Mouse (Mus musculus): Measurements from ENCODE around the gene Atp8a2. TPM values are rescaled to one million over a fixed set of nuclear protein-coding genes. Genes with fewer than 3 reads are reported as not detected.

Atp8a2 gene
- polyA plus RNA-seq, 1 experiment from 2014 or later: 0.59 TPM

- no peak for ATAC-seq (replicated peaks; ENCODE audit: low FRiP score, low read depth)
- Histone ChIP-seq H3K27ac (no peak overlapping the region), H3K9ac (ENCODE audit: low read depth, low read length) (no peak overlapping the region), H3K36me3 (ENCODE audit: insufficient read depth, low read length) (no peaks in the 10 kb centered on the region), H3K4me2 (ENCODE audit: low read length) (no peak overlapping the region), H3K4me1 (replicated peaks; ENCODE audit: insufficient read depth, low read length) (no peaks in the 10 kb centered on the region), H3K9me3 (replicated peaks; ENCODE audit: low read length) (no peaks in the 10 kb centered on the region), H3K27me3 (ENCODE audit: insufficient read depth, low read length) (no peaks in the 10 kb centered on the region), H3K4me3 (replicated peaks; ENCODE audit: low read depth, low read length) (no peak overlapping the region)
- no peak for TF ChIP-seq CTCF (IDR thresholded peaks at IDR 0.05; ENCODE audit: low read depth)
- DNase-seq (ENCODE audit: low spot score): no peak
- WGBS: 92% methylated on average over 7 of the region's 7 CpGs
Observed at GRCm38 (mm10) chr14:60209166-60209565, 12.2 kb upstream of the Atp8a2 start.

- no peaks in the 10 kb centered on the region for H3K36me3 ChIP-seq (ENCODE audit: insufficient read depth, low read length)
- H3K9me3 ChIP-seq (replicated peaks; ENCODE audit: low read length): no peaks in the 10 kb centered on the region
- H3K4me3 ChIP-seq (replicated peaks; ENCODE audit: low read depth, low read length): no peak overlapping the region
- DNase-seq (ENCODE audit: low spot score): no peak
- no peak overlapping the region for H3K27ac ChIP-seq
- H3K9ac ChIP-seq (ENCODE audit: low read depth, low read length): no peak overlapping the region
- no peak overlapping the region for H3K4me2 ChIP-seq (ENCODE audit: low read length)
- no peak for ATAC-seq (replicated peaks; ENCODE audit: low FRiP score, low read depth)
- no peak for TF ChIP-seq CTCF (IDR thresholded peaks at IDR 0.05; ENCODE audit: low read depth)
- no peaks in the 10 kb centered on the region for H3K27me3 ChIP-seq (ENCODE audit: insufficient read depth, low read length)
- H3K4me1 ChIP-seq (replicated peaks; ENCODE audit: insufficient read depth, low read length): no peaks in the 10 kb centered on the region
- 72% methylated on average over 6 of the region's 6 CpGs for WGBS
Observed at GRCm38 (mm10) chr14:60204993-60205392, 8.0 kb upstream of the Atp8a2 start.

GRCm38 (mm10) chr14:60195999-60196398 is 980 bp downstream of the Atp8a2 start:
- TF ChIP-seq CTCF (IDR thresholded peaks at IDR 0.05; ENCODE audit: low read depth): no peak
- H3K4me2 ChIP-seq (ENCODE audit: low read length): no peak overlapping the region
- no peak for ATAC-seq (replicated peaks; ENCODE audit: low FRiP score, low read depth)
- H3K9ac ChIP-seq (ENCODE audit: low read depth, low read length): no peak overlapping the region
- no peak overlapping the region for H3K27ac ChIP-seq
- no peaks in the 10 kb centered on the region for H3K27me3 ChIP-seq (ENCODE audit: insufficient read depth, low read length)
- WGBS: 73% methylated on average over 5 of the region's 5 CpGs
- H3K9me3 ChIP-seq (replicated peaks; ENCODE audit: low read length): no peaks in the 10 kb centered on the region
- no peaks in the 10 kb centered on the region for H3K4me1 ChIP-seq (replicated peaks; ENCODE audit: insufficient read depth, low read length)
- H3K36me3 ChIP-seq (ENCODE audit: insufficient read depth, low read length): no peaks in the 10 kb centered on the region
- peak; percentile 28 for DNase-seq (ENCODE audit: low spot score)
- no peak overlapping the region for H3K4me3 ChIP-seq (replicated peaks; ENCODE audit: low read depth, low read length)

GRCm38 (mm10) chr14:60194606-60195005 is 2.4 kb downstream of the Atp8a2 start:
- no peaks in the 10 kb centered on the region for H3K36me3 ChIP-seq (ENCODE audit: insufficient read depth, low read length)

GRCm38 (mm10) chr14:60189771-60190170 is 7.2 kb downstream of the Atp8a2 start:
- ATAC-seq (replicated peaks; ENCODE audit: low FRiP score, low read depth): no peak
- TF ChIP-seq CTCF (IDR thresholded peaks at IDR 0.05; ENCODE audit: low read depth): no peak
- Histone ChIP-seq H3K4me1 (replicated peaks; ENCODE audit: insufficient read depth, low read length) (no peaks in the 10 kb centered on the region), H3K27ac (no peak overlapping the region), H3K4me3 (replicated peaks; ENCODE audit: low read depth, low read length) (no peak overlapping the region), H3K27me3 (ENCODE audit: insufficient read depth, low read length) (no peaks in the 10 kb centered on the region), H3K4me2 (ENCODE audit: low read length) (no peak overlapping the region), H3K36me3 (ENCODE audit: insufficient read depth, low read length) (no peaks in the 10 kb centered on the region), H3K9ac (ENCODE audit: low read depth, low read length) (no peak overlapping the region), H3K9me3 (replicated peaks; ENCODE audit: low read length) (no peaks in the 10 kb centered on the region)
- no peak for DNase-seq (ENCODE audit: low spot score)
- WGBS: 88% methylated on average over 5 of the region's 5 CpGs

More at GRCm38 (mm10) chr14:60194606-60195005, 2.4 kb downstream of the Atp8a2 start:
- 83% methylated on average over 1 of the region's 1 CpGs for WGBS
- no peak for ATAC-seq (replicated peaks; ENCODE audit: low FRiP score, low read depth)
- no peaks in the 10 kb centered on the region for H3K9me3 ChIP-seq (replicated peaks; ENCODE audit: low read length)
- no peak for DNase-seq (ENCODE audit: low spot score)
- no peak overlapping the region for H3K4me2 ChIP-seq (ENCODE audit: low read length)
- H3K4me1 ChIP-seq (replicated peaks; ENCODE audit: insufficient read depth, low read length): no peaks in the 10 kb centered on the region
- H3K9ac ChIP-seq (ENCODE audit: low read depth, low read length): no peak overlapping the region
- no peak overlapping the region for H3K27ac ChIP-seq
- H3K4me3 ChIP-seq (replicated peaks; ENCODE audit: low read depth, low read length): no peak overlapping the region
- TF ChIP-seq CTCF (IDR thresholded peaks at IDR 0.05; ENCODE audit: low read depth): no peak
- H3K27me3 ChIP-seq (ENCODE audit: insufficient read depth, low read length): no peaks in the 10 kb centered on the region

GRCm38 (mm10) chr14:60188201-60188825 is 8.7 kb downstream of the Atp8a2 start:
- WGBS: 69% methylated on average over 5 of the region's 5 CpGs
- H3K4me1 ChIP-seq (replicated peaks; ENCODE audit: insufficient read depth, low read length): no peaks in the 10 kb centered on the region
- H3K4me3 ChIP-seq (replicated peaks; ENCODE audit: low read depth, low read length): no peak overlapping the region
- no peak overlapping the region for H3K27ac ChIP-seq
- no peak overlapping the region for H3K9ac ChIP-seq (ENCODE audit: low read depth, low read length)
- no peak for DNase-seq (ENCODE audit: low spot score)
- H3K9me3 ChIP-seq (replicated peaks; ENCODE audit: low read length): no peaks in the 10 kb centered on the region
- H3K4me2 ChIP-seq (ENCODE audit: low read length): no peak overlapping the region
- H3K36me3 ChIP-seq (ENCODE audit: insufficient read depth, low read length): no peaks in the 10 kb centered on the region
- no peak for TF ChIP-seq CTCF (IDR thresholded peaks at IDR 0.05; ENCODE audit: low read depth)
- no peaks in the 10 kb centered on the region for H3K27me3 ChIP-seq (ENCODE audit: insufficient read depth, low read length)
- ATAC-seq (replicated peaks; ENCODE audit: low FRiP score, low read depth): no peak

- H3K9ac ChIP-seq (ENCODE audit: low read depth, low read length): no peak overlapping the region
- ATAC-seq (replicated peaks; ENCODE audit: low FRiP score, low read depth) (no peak), DNase-seq (ENCODE audit: low spot score) (no peak)
- H3K27ac ChIP-seq: no peak overlapping the region
- 97% methylated on average over 2 of the region's 2 CpGs for WGBS
- no peak overlapping the region for H3K4me3 ChIP-seq (replicated peaks; ENCODE audit: low read depth, low read length)
- no peaks in the 10 kb centered on the region for H3K9me3 ChIP-seq (replicated peaks; ENCODE audit: low read length)
- H3K4me1 ChIP-seq (replicated peaks; ENCODE audit: insufficient read depth, low read length): no peaks in the 10 kb centered on the region; the same call in 1 of the 2 replicates
- no peak overlapping the region for H3K4me2 ChIP-seq (ENCODE audit: low read length)
- no peaks in the 10 kb centered on the region for H3K27me3 ChIP-seq (ENCODE audit: insufficient read depth, low read length)
- no peaks in the 10 kb centered on the region for H3K36me3 ChIP-seq (ENCODE audit: insufficient read depth, low read length)
- TF ChIP-seq CTCF (IDR thresholded peaks at IDR 0.05; ENCODE audit: low read depth): 0 out of 2 replicates have a peak, but pooled peaks have one; percentile 14
Observed at GRCm38 (mm10) chr14:60181306-60181705, 15.7 kb downstream of the Atp8a2 start.

Data from kidney, postnatal 0 days (tissue).